Mouse (Mus musculus) layer of hippocampus, postnatal 14 days (tissue): ENCODE results near the gene Bach2. TPM values are rescaled to one million over a fixed set of nuclear protein-coding genes. Genes with fewer than 3 reads are reported as not detected.

Source experiments
- DNase-seq, 2 experiments: peaks; one replicate each; pipeline ENCODE4 v3.0.0; 2021 to 2022; ENCODE audit warnings: low spot score in 2 of 2, mixed read lengths in 1 of 2
- long read RNA-seq, 2 experiments: library from polyadenylated mRNA; stranded (forward); transcript quantifications; one replicate each; pipeline ENCODE4 v2.0.0; 2021
- total RNA-seq, 2 experiments: library from RNA; stranded (reverse); gene quantifications; 2 replicates each; pipeline ENCODE4 v1.2.3; 2021

Gene Bach2
- 10 to 100 TPM; 22.2 to 24.9 TPM for total RNA-seq
- long read RNA-seq, experiment 1, partial matches to known transcripts: 1 of 4 reads
- long read RNA-seq, experiment 1, other reads (novel, unspliced or antisense): 3 of 4 reads
- long read RNA-seq, experiment 2, partial matches to known transcripts: 1 of 9 reads
- long read RNA-seq, experiment 2, other reads (novel, unspliced or antisense): 8 of 9 reads

DNA sequence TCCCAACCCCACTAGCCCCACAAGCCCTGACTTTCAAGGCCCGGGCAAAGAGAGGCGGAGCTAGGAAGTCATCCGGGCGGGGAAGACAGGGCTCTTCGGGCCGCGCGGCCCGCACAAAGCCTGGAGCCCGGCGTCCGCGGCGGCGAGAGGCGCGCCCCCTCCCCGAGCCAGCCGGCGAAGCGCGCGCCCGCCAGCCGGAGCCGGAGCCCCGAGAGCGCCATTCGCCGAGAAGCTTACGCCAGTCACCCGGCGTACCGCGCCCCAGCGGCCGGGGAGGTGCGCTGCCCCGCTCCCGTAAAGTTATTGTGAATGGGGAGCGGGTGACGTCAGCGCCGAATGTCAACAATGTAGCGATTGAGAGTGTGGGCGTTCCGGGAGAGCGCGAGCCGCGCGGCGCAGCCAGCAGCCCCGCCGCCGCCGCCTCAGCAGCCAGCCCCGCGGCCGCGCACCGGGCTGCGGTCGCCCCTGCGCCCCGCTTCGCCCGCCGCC is at the start of gene Bach2:
TSS of gene Bach2 (plus strand) at position 439 of the 489 bp plus-strand sequence.
- peak; percentile 85 to 93 for DNase-seq

DNA sequence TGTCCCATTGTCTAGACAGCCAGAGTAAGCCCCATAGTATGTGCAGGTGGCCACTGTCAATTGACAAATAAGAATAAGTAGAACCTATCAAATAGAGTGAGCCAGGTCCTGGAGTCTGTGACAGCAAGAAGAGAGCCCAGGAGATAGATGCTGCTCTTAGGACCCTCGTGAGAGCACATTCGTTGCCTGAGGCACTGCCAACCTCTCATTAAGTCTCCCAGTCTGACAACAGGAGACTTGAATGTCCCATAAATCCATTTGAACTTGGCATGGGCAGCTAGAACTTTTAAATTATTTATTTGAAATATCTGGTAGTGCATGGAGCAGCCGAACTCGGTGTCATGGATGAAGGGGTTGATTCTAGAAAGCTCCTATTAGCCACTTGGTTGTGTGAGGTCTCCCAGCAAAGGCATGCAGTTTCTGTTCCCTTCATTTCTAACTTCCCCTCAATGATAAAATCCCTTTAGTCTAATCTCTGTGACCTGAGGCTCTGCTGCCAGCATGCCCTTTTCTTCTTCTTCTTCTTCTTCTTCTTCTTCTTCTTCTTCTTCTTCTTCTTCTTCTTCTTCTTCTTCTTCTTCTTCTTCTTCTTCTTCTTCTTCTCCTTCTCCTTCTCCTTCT is 49.1 kb upstream of the Bach2 start:
- no peak for DNase-seq

DNA sequence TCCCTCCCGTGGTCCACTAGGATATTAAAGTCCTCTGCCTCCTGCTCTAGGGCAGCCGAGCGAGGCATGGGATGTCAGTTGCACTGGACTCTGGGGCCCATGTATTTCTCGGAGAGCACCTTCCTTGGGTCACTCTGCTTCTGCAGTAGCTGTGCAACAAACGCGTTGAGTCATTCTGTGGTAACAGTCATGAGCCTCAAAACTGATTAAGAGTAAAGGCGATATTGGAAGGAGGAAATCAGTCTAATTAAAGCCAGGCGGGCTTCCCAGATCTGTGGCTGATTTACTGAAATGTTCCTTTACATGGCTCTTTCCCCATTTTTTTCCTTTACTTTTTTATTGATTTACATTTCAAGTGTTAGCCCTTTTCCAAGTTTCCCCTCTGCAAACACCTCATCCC is 48.1 kb upstream of the Bach2 start:
- DNase-seq: no peak

DNA sequence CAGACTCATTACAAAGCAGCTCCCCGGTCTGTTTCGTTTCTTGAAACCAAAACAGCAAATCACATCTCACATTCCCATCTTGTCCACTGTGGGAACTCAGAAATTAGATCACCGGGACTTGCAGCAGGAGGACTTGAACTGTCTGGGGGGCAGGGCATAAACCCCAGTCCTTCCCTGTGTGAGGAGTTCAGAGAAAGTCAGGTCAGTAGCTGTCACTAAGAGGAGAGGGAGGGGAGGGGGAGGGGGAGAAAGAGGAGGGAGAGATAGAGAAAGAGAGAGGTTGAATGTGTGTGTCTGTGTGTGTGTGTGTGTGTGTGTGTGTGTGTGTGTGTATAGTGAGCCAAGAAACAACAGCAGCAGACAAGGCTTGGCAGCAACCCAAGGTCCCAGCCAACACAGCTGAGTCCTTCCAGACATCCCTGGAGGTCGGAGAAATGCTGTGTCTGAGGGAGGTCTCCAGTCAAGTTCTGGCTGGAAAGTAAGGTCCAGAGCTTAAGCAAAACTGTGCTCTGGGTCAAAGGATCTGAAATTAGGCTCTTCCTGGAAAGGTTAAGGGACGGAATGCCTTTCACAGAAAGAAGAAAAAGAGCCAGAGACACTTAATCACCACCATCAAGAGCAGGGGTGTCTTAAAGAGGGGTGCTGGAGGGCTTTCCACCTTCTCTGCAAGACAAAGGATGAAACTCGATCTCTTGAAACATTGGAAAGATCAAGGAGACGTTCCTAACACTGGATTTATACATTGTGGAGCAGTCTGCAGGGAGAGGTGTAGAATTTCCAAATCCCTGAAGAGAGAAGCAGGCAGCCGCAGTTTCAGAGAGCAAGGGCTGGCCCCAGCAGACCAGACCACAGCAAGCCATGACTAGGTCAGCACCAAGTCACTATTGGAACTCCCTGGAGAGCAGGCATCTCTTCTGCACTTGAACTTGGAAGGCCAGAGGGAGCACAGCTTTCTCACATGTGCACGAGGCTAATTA is 42.4 kb upstream of the Bach2 start:
- DNase-seq: no peak

DNA sequence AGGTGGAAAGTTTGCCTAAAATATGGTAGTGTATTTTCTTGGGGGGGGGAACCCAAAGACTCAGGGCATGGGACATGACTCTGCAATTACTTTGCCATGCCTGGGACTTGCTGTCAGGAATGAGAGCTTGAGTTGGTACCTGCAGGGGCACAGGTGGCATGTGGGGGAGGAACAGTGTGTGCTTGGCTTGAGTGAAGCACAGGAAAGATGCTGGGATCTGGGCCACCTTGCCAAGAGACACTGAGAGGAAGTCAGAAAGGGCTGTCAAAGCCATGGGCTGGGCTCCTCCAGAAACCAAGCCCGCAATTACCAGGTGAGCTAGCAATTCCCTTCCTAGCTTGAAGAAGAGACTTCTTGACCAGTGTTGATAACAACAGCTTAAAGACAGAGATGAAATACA is 40.6 kb upstream of the Bach2 start:
- no peak for DNase-seq

DNA sequence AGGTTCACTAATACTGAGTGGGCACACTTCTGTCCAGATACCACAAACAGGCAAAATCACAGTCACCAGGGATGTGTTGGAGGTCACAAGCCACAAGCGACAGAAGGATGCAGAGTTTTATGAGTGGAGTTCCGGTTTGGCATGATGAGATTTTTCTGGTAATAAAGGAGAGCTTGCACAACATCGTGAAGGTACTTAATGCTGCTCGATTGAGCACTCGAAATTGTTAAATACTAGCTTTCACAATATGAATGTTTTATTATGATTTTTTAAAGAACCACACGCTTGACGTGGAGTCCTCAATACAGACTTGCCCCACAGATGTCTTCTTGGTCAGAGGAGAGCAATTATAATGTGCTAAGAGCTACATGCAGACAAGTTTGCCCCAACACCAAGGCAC is 40.0 kb upstream of the Bach2 start:
- no peak for DNase-seq

DNA sequence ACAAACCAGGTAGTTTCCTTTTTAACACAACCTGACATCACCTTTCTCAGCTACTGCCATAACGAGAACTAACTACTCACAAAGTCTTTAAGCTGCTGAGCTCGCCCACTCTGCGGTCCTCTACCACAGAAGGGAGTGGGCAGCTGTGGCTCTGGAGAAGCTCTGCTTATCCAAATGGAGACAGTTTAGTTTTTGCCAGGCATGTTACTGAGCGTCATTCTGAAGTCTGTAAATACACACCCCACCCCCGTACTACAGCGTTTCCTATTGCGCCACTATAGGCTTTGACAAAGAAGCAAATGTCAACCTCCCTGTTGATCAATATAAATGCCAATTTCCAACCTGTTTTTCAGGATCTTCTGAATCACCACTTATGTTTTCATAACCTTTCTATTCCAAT is 39.4 kb upstream of the Bach2 start:
- DNase-seq: peak in 1 of 2 experiments; percentile 38

DNA sequence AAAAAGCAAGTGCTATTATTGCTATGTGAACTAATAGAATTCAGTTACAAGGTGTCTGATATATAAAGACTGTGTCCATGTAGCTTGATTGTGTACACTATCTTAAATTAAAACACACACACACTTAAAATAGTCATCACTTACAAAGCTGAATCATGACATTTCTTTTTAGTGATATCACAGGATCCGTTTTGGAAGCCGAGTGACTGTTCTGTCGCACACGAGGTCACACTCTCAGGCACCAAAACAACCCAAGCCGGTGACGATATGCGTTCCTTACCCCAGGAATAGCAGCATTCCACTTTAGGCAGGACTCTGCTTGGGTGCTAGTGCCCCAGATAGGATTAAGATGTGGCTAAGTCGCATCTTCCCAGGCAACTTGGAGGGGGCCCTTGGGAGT is 37.5 kb upstream of the Bach2 start:
- DNase-seq: no peak

DNA sequence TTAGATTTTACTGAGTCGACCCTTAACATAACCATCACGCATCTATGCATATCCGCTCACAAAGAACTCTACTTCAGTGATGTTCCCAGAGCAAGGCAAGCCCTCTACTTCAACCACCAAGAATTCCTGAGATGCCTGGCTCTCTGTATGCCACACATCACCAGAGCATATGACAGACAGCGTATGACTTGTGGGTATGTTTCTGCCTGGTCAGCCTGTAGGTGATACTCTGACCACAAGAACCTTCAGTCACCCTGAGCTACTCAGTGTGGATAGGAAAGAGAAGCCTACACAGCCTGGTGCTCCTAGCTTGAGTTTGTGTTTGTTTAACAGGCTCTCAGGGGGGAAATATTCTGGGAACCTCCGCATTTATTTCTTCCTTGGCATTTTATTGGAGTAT is 36.2 kb upstream of the Bach2 start:
- DNase-seq: no peak

DNA sequence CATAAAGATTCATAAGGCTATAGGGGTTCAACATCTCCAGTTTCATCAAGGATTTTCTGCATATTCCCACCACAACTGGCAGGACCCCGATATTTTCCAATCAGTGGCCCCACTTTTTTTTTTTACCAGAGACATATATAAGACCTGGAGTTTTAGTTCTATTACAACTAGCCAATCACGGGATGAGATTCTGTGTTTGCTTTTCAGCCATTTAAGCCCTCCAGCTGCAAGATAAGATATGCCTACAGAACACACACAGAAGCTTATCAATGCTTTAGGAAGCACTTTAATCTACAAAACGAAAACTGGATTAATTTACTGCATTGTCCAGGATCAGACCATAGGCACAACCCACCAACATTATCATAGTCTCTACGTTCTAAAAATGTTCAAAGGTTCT is 33.8 kb upstream of the Bach2 start:
- no peak for DNase-seq

DNA sequence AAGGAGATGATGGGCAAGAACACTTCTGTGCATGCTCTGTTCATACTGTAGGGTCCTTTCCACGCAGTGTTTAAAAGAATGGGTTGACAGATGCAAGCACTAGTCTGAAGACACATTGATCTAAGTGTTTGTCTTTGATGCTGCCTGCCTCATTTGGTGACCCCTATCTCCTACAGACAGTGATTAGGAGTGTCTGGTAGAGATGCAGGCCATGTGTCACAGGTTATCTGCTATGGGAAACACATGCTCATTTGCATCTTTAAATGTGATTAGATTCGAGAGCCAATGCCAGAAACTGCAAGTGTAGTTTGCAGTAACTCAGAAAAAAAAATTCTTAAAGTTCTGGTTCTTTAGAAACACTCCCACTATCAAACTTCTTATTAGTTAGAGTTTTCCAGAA is 32.8 kb upstream of the Bach2 start:
- DNase-seq: no peak

DNA sequence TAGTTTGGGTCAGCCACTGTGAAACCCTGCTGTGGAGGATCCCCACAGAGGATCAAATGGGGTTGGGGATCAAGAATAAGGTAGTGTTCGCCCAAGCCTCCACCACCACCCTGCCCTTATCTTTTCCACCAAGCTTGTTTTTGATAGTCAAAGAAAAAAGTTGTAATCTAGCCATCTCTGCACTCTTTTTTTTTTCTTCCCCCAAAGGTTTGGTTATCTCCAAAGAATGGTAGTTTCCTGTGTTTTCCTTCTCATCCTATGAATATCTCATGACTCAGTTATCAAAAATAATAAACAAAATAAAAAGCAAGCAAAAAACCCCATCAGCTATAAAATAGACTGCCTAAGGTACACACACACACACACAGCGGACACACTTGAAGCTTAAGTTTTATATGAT is 28.6 kb upstream of the Bach2 start:
- no peak for DNase-seq

DNA sequence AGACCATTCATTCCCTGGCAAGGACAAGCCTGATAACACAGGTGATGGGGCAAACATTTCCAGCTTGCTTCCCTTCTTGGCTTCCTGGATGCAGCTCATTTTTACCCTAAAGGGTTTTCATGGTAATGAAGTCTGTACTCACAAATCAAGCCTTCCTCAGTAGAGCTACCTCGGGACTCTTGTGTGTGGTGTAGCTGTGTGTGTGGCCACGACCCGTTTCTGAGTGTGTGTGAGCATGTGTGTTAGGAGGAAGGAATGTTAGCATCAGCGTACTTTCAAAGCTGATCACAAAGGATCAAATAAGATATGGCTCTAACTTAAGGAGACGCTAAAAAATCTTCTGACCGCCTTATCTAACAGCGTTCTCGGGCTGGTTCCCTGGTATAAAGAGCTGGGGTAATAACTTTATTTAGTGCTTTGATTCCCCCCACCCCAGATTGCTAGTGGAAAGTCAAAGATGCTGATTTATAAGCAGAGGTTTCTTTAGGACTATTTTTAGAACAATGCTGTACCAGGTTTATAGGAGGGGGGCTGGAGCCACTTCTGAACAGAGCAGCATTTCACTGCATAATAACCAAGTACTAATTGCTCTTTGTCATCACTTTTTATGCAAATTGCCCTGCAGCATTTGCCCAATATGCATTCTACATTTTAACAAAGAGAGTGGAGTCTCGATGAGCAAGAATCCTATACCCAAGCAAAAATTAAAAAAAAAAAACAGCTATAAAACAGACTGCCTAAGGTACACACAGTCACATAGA is 28.0 kb upstream of the Bach2 start:
- no peak for DNase-seq

DNA sequence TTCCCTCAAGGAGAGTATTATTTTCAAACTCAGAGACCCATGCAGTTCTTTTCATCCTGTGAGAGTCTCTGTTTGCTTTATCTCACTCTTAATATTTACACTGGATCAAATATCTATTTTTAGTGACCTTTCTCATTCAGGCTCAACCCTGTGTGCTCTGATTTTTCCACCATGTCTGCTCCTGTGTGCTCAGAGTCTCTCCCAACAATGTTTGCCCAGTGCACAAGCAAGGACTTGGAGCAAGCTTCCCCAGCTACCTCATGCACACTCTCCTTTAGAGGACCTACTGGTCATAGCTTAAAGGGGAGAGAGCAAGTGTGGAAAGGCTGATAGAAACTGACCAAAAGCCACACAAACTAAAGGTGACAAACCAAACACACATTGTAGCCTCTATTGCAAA is 26.0 kb upstream of the Bach2 start:
- no peak for DNase-seq

DNA sequence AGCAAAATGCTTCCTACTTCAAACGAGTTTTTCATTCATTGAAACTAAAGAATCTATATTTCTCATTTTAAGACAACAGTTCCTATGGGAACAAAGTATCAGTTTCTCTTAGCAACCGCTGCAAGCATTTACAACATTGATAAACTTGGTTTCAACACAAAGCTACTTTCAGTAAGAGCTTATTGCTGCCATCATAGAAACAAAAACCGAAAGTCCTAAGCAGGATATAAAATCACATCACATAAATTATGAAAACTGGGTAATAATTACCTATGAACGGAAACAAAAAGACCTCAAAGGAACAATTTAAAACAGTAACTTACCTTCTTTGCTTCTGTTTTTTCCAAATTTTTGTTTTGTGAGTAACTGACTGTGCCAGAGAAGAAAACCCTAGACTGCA is 22.1 kb upstream of the Bach2 start:
- DNase-seq: no peak

DNA sequence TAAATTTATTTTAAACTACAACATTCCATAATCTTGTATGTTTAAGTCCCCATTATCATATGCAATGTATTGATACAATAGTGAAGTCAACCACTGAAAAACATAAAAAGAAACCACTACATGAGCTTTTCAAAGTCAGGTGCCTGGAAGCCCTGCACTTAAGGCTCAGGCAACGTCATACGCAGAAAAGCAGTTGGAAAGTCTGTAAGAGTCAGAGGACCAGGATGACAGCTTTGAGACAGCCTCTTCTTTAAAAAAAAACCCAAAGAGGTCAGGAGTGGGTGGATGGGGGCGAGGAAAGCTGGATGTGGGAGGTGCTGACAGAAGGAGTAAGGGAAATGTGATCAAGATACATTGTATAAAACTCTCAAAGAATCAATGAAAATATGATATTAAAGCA is 21.6 kb upstream of the Bach2 start:
- no peak for DNase-seq

DNA sequence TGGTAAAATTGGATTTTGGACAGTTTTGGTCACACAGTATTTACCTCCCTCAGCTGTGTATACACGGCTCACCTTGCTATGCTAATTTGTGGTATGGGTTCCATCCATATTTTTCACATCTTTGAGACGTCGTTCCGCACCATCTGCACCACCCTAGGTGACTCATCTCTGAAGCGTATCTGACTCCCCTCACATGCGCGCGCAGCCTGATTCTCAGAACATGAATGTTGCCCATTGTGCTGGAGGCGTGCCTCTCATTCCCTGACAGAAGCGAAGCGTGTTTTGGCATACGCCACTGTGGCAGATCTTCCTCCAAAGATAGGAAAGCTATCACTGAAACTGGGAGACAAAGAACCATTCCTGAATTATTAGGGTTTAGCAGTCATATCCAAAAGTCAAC is 21.0 kb upstream of the Bach2 start:
- peak; percentile 72 to 80 for DNase-seq

DNA sequence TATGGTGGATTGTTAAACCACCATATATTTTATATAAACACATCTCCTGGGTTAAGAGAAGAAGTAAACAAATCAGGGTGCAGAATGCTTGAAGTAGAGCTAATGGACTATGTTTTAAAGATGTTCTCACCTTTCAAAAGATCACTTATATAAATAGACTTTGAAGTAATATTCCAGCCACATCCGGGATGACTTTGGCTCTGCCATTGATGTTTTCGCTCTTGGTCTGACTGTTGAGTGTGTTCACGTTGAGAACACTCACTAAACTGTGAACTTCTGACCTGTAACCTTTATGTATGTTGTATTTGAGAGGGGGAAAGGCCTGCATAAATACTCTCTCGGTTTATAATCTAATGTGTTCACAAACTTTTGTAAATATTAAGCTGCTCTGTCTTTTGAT is 20.2 kb upstream of the Bach2 start:
- DNase-seq: no peak

DNA sequence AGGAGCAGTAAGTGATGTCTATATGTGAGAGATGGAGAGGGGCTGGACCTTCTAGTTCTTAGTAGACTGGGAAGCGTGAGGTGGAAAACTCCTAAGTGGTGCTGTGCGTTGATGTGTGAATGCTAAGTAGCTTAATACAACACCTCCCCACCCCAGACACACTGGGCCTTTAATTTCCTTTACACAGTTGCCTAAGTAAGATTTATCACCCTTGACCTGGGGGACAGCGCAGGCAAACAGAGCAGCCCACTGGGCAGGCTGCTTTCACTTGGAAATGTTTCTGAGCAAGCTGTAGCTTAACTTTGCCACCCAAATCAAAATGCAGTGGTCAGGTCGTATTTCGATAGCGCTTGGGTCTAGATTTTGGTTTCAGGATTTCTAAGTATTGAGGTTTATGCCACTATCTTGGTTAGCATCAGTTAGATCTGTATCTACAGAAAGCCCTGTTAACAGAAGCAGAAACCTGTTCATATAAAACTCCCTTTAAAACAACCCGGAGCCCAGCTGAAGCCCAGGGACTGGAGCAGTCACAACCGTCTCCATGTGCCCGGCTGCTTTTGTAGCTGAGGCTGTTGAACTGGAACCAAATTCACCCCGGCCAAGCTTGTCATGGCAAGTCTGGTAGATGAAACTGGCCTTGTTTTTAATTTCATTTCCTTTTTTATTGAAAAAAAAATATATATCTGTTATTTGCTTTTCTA is 19.0 kb upstream of the Bach2 start:
- DNase-seq: no peak

DNA sequence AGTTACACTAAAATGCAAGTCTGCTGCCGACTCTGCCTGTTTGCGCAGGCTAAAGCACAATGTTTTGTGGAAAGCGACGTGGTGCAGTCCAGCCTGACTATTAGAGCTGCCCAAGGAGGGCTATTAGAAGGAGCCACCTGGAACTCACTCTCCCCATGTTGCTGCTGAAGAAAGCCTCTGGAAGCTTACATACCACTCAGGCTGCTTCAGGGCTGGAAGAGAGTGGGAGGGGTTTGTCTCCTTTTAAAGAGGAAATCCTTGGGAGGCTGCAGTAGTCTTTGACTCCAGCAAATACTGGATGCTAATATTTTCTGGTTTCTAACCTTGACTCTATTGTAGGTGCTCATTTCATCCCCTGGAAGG is 18.5 kb upstream of the Bach2 start:
- DNase-seq: no peak

DNA sequence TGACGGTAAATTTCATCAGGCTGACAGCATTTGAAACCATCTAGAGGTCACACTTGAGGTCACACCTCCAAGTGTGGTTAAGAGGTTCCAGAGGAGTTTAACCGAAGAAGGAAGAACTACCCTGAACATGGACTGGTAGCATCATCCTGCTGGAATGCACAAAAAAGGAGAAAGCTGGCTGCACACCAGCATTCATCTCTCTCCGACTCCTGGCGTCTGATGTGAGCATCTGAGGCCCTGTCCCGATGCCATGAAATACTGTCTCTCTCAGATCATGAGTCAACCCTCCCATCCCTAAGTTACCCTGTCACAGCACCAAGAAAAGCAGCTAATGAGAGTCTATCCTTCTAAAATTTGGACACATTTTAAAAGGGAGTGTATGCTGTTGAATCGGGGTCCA is 17.6 kb upstream of the Bach2 start:
- DNase-seq: peak in 1 of 2 experiments; percentile 36
